ENCODE assay signal across 8 mouse cellular contexts in genomic region chr6:4600085-4600657, GRCm38 (mm10). TPM values are rescaled to one million over a fixed set of nuclear protein-coding genes. Genes with fewer than 3 reads are reported as not detected.
A peak's percentile ranks its signal among the peaks of the same experiment; 100 is the strongest.
DNase-seq lines count a peak whose midpoint lies in the region; ATAC-seq and TF ChIP-seq lines count a peak whose summit lies in the region.

No protein-coding gene starts in this region.

- peaks cover 2% of the 10 kb centered on the region; the same call in 1 of the 2 replicates for H3K4me1 ChIP-seq in heart, embryonic 11.5 days (ENCODE audit: control insufficient read depth, insufficient read depth, low read length)
- peaks cover 5% of the 10 kb centered on the region for H3K4me1 ChIP-seq in heart, postnatal 0 days (ENCODE audit: control insufficient read depth, insufficient read depth)
- peaks cover 48% of the 10 kb centered on the region for H3K4me1 ChIP-seq in megakaryocyte, embryonic 14.5 days

- H3K9ac ChIP-seq in heart, embryonic 11.5 days (ENCODE audit: low read depth, low read length) = peak overlapping the region; percentile 98
- H3K9ac ChIP-seq in heart, postnatal 0 days (replicated peaks; ENCODE audit: low read depth, low read length) = peak overlapping the region; percentile 99

- TF ChIP-seq CTCF in heart, postnatal 0 days (IDR thresholded peaks at IDR 0.05; ENCODE audit: low read depth) = no peak

- H3K27me3 ChIP-seq in heart, embryonic 11.5 days (ENCODE audit: control insufficient read depth, insufficient read depth, low read length) = no peaks in the 10 kb centered on the region
- H3K27me3 ChIP-seq in heart, postnatal 0 days (ENCODE audit: control insufficient read depth, insufficient read depth, low read length) = no peaks in the 10 kb centered on the region
- peaks cover 2% of the 10 kb centered on the region for H3K27me3 ChIP-seq in megakaryocyte, embryonic 14.5 days (replicated peaks)

- WGBS in heart, embryonic 11.5 days (ENCODE audit: insufficient replicate concordance) = 26% methylated on average over 7 of the region's 7 CpGs
- WGBS in heart, postnatal 0 days = 33% methylated on average over 7 of the region's 7 CpGs

- ATAC-seq in heart, embryonic 11.5 days (replicated peaks; ENCODE audit: insufficient number of reproducible peaks, low FRiP score, low TSS enrichment) = peak; percentile 22; the same call in 1 of the 2 replicates
- ATAC-seq in heart, postnatal 0 days (ENCODE audit: insufficient read depth, low read depth) = no peak

- peak overlapping the region; percentile 98 for H3K27ac ChIP-seq in heart, embryonic 11.5 days (ENCODE audit: low read depth, low read length)
- H3K27ac ChIP-seq in heart, postnatal 0 days (ENCODE audit: low read depth) = peak overlapping the region; percentile 97

- no peak for TF ChIP-seq EP300 in heart, postnatal 0 days (IDR thresholded peaks at IDR 0.05; ENCODE audit: low read depth)

- intact Hi-C loops in heart, postnatal 10 days (cut with DNase I) = loop anchor here (5.0 to 10.0 kb wide), 4 partner anchors 147 to 697 kb away; partner anchors contain the start of genes Peg10, Pon2, Ppp1r9a and Sgce

- peak overlapping the region; percentile 82 for H3K4me2 ChIP-seq in heart, embryonic 11.5 days
- peak overlapping the region; percentile 86 for H3K4me2 ChIP-seq in heart, postnatal 0 days (ENCODE audit: low read depth, low read length)

- DNase-seq in heart, postnatal 10 days = no peak
- DNase-seq in MEL-GATA-1-ER (ENCODE audit: extremely low read depth, low read depth) = peak; percentile 10
- DNase-seq in heart, postnatal 0 days (ENCODE audit: low spot score) = no peak
- DNase-seq in yolk sac, embryonic 10.5 days (ENCODE audit: low spot score) = no peak
- DNase-seq in left cerebral cortex, adult 8-10 months (ENCODE audit: low spot score in 2 of 2) = no peak
- no peak for DNase-seq in thymus, postnatal 10 days (ENCODE audit: low spot score in 2 of 2)

- H3K36me3 ChIP-seq in heart, embryonic 11.5 days (ENCODE audit: control insufficient read depth, insufficient read depth, low read length) = no peaks in the 10 kb centered on the region
- H3K36me3 ChIP-seq in heart, postnatal 0 days (replicated peaks; ENCODE audit: control insufficient read depth, insufficient read depth, low read length) = no peaks in the 10 kb centered on the region
- peaks cover 4% of the 10 kb centered on the region for H3K36me3 ChIP-seq in megakaryocyte, embryonic 14.5 days (replicated peaks; ENCODE audit: low read length)

- H3K9me3 ChIP-seq in heart, embryonic 11.5 days (replicated peaks; ENCODE audit: control insufficient read depth, low read length) = no peaks in the 10 kb centered on the region
- H3K9me3 ChIP-seq in heart, postnatal 0 days (replicated peaks; ENCODE audit: control insufficient read depth, low read length) = no peaks in the 10 kb centered on the region
- H3K9me3 ChIP-seq in megakaryocyte, embryonic 14.5 days = no peaks in the 10 kb centered on the region

- H3K4me3 ChIP-seq in heart, embryonic 11.5 days (ENCODE audit: low read depth, low read length) = peak overlapping the region; percentile 85
- peak overlapping the region; percentile 95 for H3K4me3 ChIP-seq in heart, postnatal 0 days (ENCODE audit: low read depth, low read length)
- H3K4me3 ChIP-seq in megakaryocyte, embryonic 14.5 days (replicated peaks) = peak overlapping the region; percentile 97

RNA-seq across cellular contexts. Expression of gene Casd1, which starts 0.5 kb away (rescaled TPM):
- polyA plus RNA-seq in heart, embryonic 11.5 days (2014; fragmentation: Nextera tagmentation; extraction: Ambion mirVana) = 30.2 and 37.2 TPM in 2 replicates
- total RNA-seq in heart, postnatal 10 days (2021) = 10 to 100 TPM; 33.4 to 34.5 TPM
- total RNA-seq in heart, postnatal 0 days (2014; rRNA removed; ENCODE audit: low replicate concordance) = 44.6 and 47.5 TPM in 2 replicates
- 17.7 and 17.9 TPM in 2 replicates for polyA plus RNA-seq in heart, postnatal 0 days (2015; fragmentation: Nextera tagmentation; extraction: Ambion mirVana)
- 2.7 and 5.7 TPM in 2 replicates for polyA plus RNA-seq in megakaryocyte, embryonic 14.5 days (2012; ENCODE audit: insufficient read depth, low replicate concordance)
- 10 to 100 TPM; 46.5 to 58.8 (median 52.6) TPM for total RNA-seq in left cerebral cortex, adult 8-10 months (2022)
